In the genomic region with DNA sequence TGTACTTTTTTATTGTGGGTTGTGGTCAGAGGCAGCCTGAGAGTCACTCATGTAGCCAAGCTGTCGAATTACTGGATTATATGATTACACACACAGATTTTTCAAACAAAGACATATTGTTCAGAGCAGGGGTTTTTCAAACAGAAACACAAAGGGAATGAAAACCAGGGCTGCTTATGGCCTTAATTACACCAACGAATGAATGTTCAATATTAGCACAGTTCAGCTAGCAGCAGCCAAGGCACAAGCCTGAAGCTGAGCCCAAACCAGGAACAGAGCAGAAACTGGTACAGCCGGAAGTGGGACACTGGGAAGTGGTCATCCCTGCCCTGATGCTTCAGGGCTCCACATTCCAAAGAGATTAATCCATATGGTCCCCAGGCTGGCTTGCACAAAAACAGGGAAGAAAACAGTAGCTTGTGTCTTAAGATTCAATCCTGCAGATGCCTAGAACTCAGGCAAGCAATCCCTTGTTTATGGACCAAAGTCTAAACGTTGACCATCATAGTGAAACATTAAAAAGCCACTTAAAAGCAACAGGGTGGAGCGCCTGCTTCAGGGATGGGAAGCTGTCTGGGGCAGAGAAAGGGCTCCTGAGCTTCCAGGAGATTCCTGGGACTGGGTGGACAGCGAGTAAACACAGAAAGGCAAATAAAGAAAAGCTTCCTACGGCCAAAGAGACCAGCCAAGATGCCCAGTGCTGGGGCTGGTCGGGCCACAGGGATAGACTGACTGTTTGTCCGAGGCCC, we compare ENCODE assay signal across 8 mouse cellular contexts. TPM values are rescaled to one million over a fixed set of nuclear protein-coding genes. Genes with fewer than 3 reads are reported as not detected.
DNase-seq lines count a peak whose midpoint lies in the region; ATAC-seq and TF ChIP-seq lines count a peak whose summit lies in the region.

No protein-coding gene starts in this region.

- H3K4me2 ChIP-seq in hindbrain, embryonic 14.5 days (replicated peaks): peak overlapping the region; percentile 78
- H3K4me2 ChIP-seq in liver, embryonic 14.5 days (ENCODE audit: low read depth): peak overlapping the region; percentile 77

- DNase-seq in liver, adult 2 months (ENCODE audit: extremely low read depth, low read depth, low spot score): peak; percentile 50
- DNase-seq in liver: no peak
- DNase-seq in brain, embryonic 14.5 days (ENCODE audit: low read depth): peak; percentile 10
- DNase-seq in hindbrain, embryonic 14.5 days (ENCODE audit: low spot score): no peak
- DNase-seq in liver, embryonic 14.5 days (ENCODE audit: low read depth in 3 of 3, low spot score in 3 of 3): no peak
- DNase-seq in ovary, postnatal 14 days (ENCODE audit: low spot score): no peak
- no peak for DNase-seq in left cerebral cortex, adult 11 months (ENCODE audit: low spot score)
- DNase-seq in adrenal gland, postnatal 10 days: no peak

- peak overlapping the region; percentile 95 for H3K9ac ChIP-seq in liver, adult 2 months (ENCODE audit: low read depth, low read length)
- peak overlapping the region; percentile 65 for H3K9ac ChIP-seq in hindbrain, embryonic 14.5 days
- peak overlapping the region; percentile 78 for H3K9ac ChIP-seq in liver, embryonic 14.5 days (replicated peaks)

- H3K27me3 ChIP-seq in liver, adult 2 months (ENCODE audit: control insufficient read depth, insufficient read depth, low read length): no peaks in the 10 kb centered on the region
- H3K27me3 ChIP-seq in hindbrain, embryonic 14.5 days (ENCODE audit: control insufficient read depth, insufficient read depth, low read length): no peaks in the 10 kb centered on the region
- no peaks in the 10 kb centered on the region for H3K27me3 ChIP-seq in liver, embryonic 14.5 days (ENCODE audit: control insufficient read depth, insufficient read depth, low read length)

- peak overlapping the region; percentile 73 for H3K27ac ChIP-seq in liver, adult 2 months (replicated peaks; ENCODE audit: insufficient read depth, low read depth, low read length)
- no peak overlapping the region for H3K27ac ChIP-seq in hindbrain, embryonic 14.5 days
- peak overlapping the region; percentile 45 for H3K27ac ChIP-seq in liver, embryonic 14.5 days

- ATAC-seq in hindbrain, embryonic 14.5 days (ENCODE audit: low FRiP score): no peak
- no peak for ATAC-seq in liver, embryonic 14.5 days (ENCODE audit: insufficient read depth)

- H3K9me3 ChIP-seq in hindbrain, embryonic 14.5 days (ENCODE audit: control insufficient read depth, low read length): no peaks in the 10 kb centered on the region
- no peaks in the 10 kb centered on the region for H3K9me3 ChIP-seq in liver, embryonic 14.5 days (ENCODE audit: control insufficient read depth, low read length)

- TF ChIP-seq POLR2A in liver, adult 2 months (IDR thresholded peaks at IDR 0.05; ENCODE audit: extremely low read depth, insufficient read depth, low read length): no peak
- no peak for TF ChIP-seq POLR2A in brain, embryonic 14.5 days (IDR thresholded peaks at IDR 0.05; ENCODE audit: borderline replicate concordance, extremely low read depth, insufficient read depth, insufficient read length, poor library complexity, severe bottlenecking)

- H3K4me3 ChIP-seq in liver, adult 2 months (ENCODE audit: insufficient read depth, low read depth, low read length): peak overlapping the region; percentile 81
- H3K4me3 ChIP-seq in hindbrain, embryonic 14.5 days (replicated peaks; ENCODE audit: low read length): peak overlapping the region; percentile 75
- peak overlapping the region; percentile 75 to 76 for H3K4me3 ChIP-seq in liver, embryonic 14.5 days (ENCODE audit: insufficient read depth in 1 of 2, low read depth in 2 of 2, low read length in 2 of 2)

- H3K79me2 ChIP-seq in liver, adult 2 months (ENCODE audit: control insufficient read depth, insufficient read depth, low read length): peaks cover 3% of the 10 kb centered on the region; the same call in 1 of the 2 replicates

- TF ChIP-seq CTCF in liver, adult 2 months (IDR thresholded peaks at IDR 0.05; ENCODE audit: low read depth, low read length): no peak
- TF ChIP-seq CTCF in brain, embryonic 14.5 days (IDR thresholded peaks at IDR 0.05; ENCODE audit: borderline replicate concordance, extremely low read depth, insufficient read depth, insufficient read length): no peak
- TF ChIP-seq CTCF in liver, embryonic 14.5 days (IDR thresholded peaks at IDR 0.05; ENCODE audit: low read depth): no peak

- peaks cover 14% of the 10 kb centered on the region; the same call in 1 of the 2 replicates for H3K4me1 ChIP-seq in liver, adult 2 months (ENCODE audit: control insufficient read depth, insufficient read depth, low read length)
- peaks cover 7% of the 10 kb centered on the region; the same call in 1 of the 2 replicates for H3K4me1 ChIP-seq in hindbrain, embryonic 14.5 days (replicated peaks; ENCODE audit: control insufficient read depth, insufficient read depth, low read length)
- peaks cover 37 to 49% of the 10 kb centered on the region in 2 experiments for H3K4me1 ChIP-seq in liver, embryonic 14.5 days (replicated peaks; ENCODE audit: control insufficient read depth in 2 of 2, insufficient read depth in 2 of 2, low read length in 1 of 2)

- 14% methylated on average over 9 of the region's 9 CpGs for WGBS in liver, adult 2 months
- WGBS in hindbrain, embryonic 14.5 days: 23% methylated on average over 9 of the region's 9 CpGs
- 25% methylated on average over 9 of the region's 9 CpGs for WGBS in liver, embryonic 14.5 days (ENCODE audit: insufficient replicate concordance)

- 0 out of 2 replicates have a peak, but pooled peaks cover 2% of the 10 kb centered on the region for H3K36me3 ChIP-seq in liver, adult 2 months (ENCODE audit: control insufficient read depth, insufficient read depth, low read length)
- H3K36me3 ChIP-seq in hindbrain, embryonic 14.5 days (replicated peaks; ENCODE audit: control insufficient read depth, insufficient read depth): no peaks in the 10 kb centered on the region
- no peaks in the 10 kb centered on the region; the same call in 1 of the 2 replicates for H3K36me3 ChIP-seq in liver, embryonic 14.5 days (replicated peaks; ENCODE audit: control insufficient read depth, insufficient read depth, low read depth)

- no peak for TF ChIP-seq EP300 in liver, embryonic 14.5 days (IDR thresholded peaks at IDR 0.05; ENCODE audit: low read depth)

RNA-seq across cellular contexts. Expression of a gene that starts 1.5 kb away (rescaled TPM):
- total RNA-seq in liver, adult 2 months (2014; rRNA removed): 8.5 and 8.8 TPM in 2 replicates
- 6.4 and 7.3 TPM in 2 replicates for polyA plus RNA-seq in liver, adult 2 months (2012; rRNA removed)
- 7.1 and 10.2 TPM in 2 replicates for polyA plus RNA-seq in brain, embryonic 14.5 days (2012; rRNA removed)
- 10.4 and 13.2 TPM in 2 replicates for polyA plus RNA-seq in hindbrain, embryonic 14.5 days (2014; fragmentation: Nextera tagmentation; extraction: Ambion mirVana)
- 8.3 and 11.9 TPM in 2 replicates for polyA plus RNA-seq in liver, embryonic 14.5 days (2012; rRNA removed)
- 9.0 and 13.4 TPM in 2 replicates for polyA plus RNA-seq in liver, embryonic 14.5 days (2014; fragmentation: Nextera tagmentation; extraction: Ambion mirVana)
- total RNA-seq in adrenal gland, postnatal 10 days (2021): 10 to 100 TPM; 35.0 to 44.2 TPM

RNA-seq across cellular contexts. Expression of a gene that starts 39.0 kb away (rescaled TPM):
- total RNA-seq in liver, adult 2 months (2014; rRNA removed): 47.2 and 56.4 TPM in 2 replicates
- polyA plus RNA-seq in liver, adult 2 months (2012; rRNA removed): 51.1 and 59.9 TPM in 2 replicates
- 281 and 315 TPM in 2 replicates for polyA plus RNA-seq in brain, embryonic 14.5 days (2012; rRNA removed)
- 515 and 597 TPM in 2 replicates for polyA plus RNA-seq in hindbrain, embryonic 14.5 days (2014; fragmentation: Nextera tagmentation; extraction: Ambion mirVana)
- 30.1 and 43.9 TPM in 2 replicates for polyA plus RNA-seq in liver, embryonic 14.5 days (2012; rRNA removed)
- 115 and 128 TPM in 2 replicates for polyA plus RNA-seq in liver, embryonic 14.5 days (2014; fragmentation: Nextera tagmentation; extraction: Ambion mirVana)
- 100 to 1,000 TPM; 331 to 344 TPM for total RNA-seq in adrenal gland, postnatal 10 days (2021)

Comparison
In these comparisons a context has a peak if more than half of its experiments do, and no peak if none do; other contexts are left out.
1. DNase-seq: peak in liver, adult 2 months (single experiment) and brain, embryonic 14.5 days (single experiment); none in liver (single experiment), hindbrain, embryonic 14.5 days (single experiment), liver, embryonic 14.5 days (0 of 3), ovary, postnatal 14 days (single experiment), left cerebral cortex, adult 11 months (single experiment) and adrenal gland, postnatal 10 days (single experiment).
2. Peak in every context shown above with its lines, with median percentiles within 50 percentile points of each other: H3K4me3 ChIP-seq and H3K9ac ChIP-seq.